Mouse (Mus musculus): ENCODE results near the gene Gbx2. TPM values are rescaled to one million over a fixed set of nuclear protein-coding genes. Genes with fewer than 3 reads are reported as not detected.
A peak's percentile ranks its signal among the peaks of the same experiment; 100 is the strongest.

The Gbx2 gene
- total RNA-seq, 2 experiments from 2014 or later: 1.6 TPM; not detected in 1

DNA sequence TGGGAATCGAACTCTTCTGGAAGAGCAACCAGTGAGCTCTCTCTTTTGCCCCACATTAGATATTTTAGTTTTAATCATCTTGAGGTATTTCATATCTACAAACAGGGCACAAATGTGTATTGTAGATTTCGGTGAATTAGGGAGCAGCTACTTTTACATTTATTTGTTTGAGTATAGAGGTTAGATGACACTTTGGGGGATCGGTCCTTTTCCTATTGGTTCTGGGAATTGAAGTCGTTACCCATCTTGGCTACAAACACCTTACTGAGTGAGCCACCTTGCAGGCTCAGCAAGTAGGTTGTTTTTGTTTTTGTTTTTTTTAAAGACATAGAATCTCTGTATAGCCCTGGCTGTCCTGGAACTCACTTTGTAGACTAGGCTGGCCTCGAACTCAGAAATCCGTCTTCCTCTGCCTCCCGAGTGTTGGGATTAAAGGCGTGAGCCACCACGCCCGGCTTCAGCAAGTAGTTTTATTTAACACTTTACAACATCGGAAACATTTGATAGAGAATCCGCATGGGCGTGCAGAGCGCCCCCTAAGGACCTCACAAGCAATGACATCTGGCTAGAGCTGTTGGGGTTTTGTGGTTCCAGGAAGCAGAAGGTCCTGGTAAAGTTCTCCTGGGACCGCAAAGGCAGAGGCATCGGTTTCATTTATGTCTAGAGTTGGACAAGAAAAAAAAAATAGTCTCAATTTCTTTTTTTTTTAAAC is 8.1 kb upstream of the Gbx2 start:
- no peak for ATAC-seq (replicated peaks; ENCODE audit: low FRiP score, low TSS enrichment, poor library complexity, severe bottlenecking)

DNA sequence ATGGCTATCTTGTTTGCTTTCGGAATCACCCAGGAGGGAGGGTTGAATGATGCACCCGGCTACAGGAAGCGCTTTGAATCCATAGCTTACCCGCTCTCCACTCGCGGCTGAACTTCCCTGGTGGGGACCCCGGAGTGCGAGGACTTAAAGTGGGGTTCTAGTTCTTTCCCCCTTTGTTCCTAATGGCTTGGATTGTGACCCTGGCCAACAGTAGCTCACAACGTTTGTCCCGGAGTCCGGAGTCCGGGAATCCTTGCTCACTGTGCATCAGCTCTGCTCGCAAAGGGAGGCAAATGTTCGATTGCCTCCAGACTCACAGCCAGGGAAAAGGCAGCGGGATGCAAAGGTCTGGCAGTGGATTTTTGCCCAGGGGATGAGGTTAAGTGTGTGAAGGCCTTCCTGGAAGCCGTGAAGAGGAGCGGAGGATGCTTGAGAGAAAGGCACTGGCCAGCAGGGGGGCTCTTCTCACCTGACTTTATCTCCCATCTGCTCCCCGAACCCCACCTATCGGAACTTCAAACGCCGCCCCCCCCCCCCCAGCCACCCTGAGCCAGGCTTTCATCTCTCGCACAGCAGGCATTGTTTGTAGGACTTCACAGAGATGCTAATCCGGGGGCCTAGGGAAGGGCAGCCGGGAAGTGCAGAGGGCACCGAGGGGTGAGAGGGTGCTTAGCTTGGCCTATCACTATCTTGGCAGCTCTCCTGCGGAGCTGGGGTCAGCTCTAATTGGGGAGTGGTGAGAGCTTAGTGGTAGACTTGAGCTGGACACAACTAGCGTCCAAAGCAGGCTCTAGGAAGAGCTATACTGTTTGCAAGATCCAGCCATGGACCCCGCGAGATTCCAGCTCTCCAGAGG is 4.7 kb upstream of the Gbx2 start:
- no peak for ATAC-seq (replicated peaks; ENCODE audit: low FRiP score, low TSS enrichment, poor library complexity, severe bottlenecking)

DNA sequence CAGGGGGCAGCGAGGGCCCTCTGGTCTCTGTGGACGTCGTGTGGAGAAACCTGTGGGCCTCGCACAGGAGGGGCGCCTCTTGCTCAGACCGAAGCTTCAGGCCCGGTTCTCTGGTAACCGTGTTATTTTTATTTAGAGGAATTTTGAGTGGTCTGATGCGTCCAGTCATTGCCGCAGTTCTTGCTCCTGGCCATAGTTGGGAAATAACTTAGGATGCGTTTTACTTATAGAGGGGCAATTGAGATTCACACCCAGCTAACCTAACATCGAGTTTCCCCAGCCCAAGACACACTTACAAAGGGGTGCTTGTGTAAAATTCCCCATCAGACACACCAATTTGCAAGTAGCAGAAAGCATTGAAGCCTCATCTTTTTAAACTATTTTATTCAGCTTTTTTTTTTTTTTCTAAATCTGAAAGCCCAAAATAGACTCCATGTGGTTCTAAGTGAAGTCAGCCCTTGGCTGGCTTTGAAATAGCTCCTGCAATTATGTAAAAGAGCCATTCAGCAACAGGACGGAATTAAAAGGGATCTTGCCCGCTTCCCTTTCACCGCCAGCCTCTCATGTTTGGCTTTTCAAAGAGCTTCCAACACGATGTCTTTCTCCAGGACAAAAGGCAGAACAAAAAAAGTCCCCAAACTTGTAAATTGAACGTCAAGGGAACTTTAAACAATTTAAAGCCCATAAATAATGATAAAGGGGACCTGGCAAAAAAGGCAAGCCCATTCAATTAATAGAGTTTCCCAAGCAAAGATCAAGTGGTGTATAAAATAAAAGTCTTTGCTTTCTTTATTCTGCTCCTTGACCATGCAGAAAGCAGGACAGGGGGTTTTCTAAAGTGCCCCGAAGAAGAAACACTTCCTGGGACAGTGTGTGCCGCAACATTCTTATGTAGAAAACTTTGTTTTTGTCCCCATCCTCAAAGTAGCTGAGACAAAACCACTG is 3.6 kb upstream of the Gbx2 start:
- no peak for ATAC-seq (replicated peaks; ENCODE audit: low FRiP score, low TSS enrichment, poor library complexity, severe bottlenecking)

DNA sequence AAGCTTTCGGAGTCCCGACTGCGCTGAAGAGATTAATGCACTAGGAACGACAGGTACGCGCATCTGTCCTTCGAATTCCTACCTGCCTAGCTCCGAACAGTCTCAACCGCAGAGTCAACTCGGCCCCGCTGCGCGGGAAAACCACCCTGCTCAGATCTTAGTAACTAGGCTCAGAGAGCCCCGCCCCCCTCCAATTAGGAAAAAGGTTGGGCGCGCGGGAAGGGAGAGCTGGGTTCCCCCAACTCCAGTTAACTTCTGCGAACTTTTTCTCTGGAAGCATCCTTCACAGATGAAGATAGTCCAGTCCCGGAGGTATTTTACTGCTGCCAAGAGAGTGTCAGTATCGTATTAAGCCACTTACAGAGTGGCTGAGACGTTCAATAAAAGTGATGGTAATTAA is 2.8 kb upstream of the Gbx2 start:
- no peak for ATAC-seq (replicated peaks; ENCODE audit: low FRiP score, low TSS enrichment, poor library complexity, severe bottlenecking)

DNA sequence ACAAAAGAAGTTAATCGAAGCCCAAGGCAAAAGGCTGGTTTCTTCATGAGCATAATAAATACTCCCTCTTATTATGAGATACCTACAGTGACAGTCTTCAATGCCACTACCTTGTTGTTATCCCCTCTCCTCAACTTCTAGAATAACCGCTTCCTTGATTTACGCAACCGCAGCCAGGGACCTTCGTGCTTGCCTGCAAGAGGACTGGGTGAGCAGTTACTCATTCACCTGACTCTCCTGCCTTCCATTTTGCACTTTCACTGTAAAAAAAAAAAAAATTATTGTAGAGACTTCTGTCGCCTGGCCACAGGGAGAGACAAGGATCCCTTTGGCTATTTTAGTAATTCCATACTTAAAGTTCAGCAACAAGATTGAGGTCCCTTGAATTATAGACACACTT is 2.0 kb upstream of the Gbx2 start:
- ATAC-seq (replicated peaks; ENCODE audit: low FRiP score, low TSS enrichment, poor library complexity, severe bottlenecking): no peak

DNA sequence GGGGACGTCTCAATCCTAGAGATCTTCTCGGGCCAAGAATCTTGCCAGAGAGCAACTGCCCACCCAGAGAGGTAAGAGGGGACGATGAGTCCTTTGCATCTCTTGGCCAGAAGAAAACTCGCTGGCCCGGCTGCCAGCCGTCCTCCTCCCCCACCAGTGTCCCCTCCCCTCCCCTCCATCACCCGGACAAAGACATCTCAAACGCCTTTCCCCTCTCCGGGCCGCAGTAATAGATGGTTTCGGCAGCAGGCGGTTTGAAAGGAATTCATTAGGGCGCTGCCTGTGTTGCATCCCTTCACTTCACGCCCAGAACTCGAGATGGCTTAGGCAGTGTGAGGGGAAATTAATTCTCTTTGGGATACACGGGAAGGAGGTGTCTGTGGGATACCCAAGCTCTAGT is 1.6 kb upstream of the Gbx2 start:
- no peak for ATAC-seq (replicated peaks; ENCODE audit: low FRiP score, low TSS enrichment, poor library complexity, severe bottlenecking)

DNA sequence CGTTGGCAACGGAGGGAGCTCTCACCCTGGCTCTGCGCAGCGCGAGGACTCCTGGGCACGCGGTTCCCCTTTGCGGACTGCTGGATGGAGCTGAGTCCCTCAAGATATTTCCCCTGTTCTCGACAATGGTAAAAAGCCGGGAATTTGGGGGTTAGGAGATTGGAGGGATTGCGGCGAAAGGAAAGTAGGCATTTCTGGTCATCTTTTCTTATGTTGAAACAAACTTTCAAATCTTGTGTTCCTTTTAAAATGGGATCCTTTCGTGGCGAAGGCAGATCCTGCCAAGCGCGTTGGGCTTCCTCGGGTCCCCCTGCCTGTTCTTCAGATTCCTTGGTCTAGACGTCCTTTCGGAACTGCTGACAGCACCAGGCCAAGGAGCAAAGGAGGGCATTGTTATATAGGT is 1.0 kb upstream of the Gbx2 start:
- ATAC-seq (replicated peaks; ENCODE audit: low FRiP score, low TSS enrichment, poor library complexity, severe bottlenecking): no peak

DNA sequence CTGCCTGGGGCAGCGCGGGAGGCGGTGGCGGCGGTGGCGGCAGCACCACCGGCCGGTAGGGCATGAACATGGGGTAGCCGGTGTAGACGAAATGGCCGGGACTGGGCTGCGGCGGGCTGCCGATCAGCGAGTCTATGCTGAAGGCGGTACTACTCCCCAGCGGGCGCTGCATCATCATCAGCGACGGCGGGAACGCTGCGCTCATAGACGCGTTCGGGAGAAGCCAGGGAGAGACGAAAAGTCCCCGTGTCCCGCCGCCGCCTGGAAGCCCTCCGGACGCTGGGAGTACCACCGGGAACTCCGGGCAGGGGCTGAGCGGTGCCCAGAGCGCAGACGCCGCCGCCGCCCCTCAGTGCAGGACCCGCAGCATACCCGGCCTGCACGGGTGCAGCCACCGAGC is 428 bp downstream of the Gbx2 start:
- no peak for ATAC-seq (replicated peaks; ENCODE audit: low FRiP score, low TSS enrichment, poor library complexity, severe bottlenecking)

DNA sequence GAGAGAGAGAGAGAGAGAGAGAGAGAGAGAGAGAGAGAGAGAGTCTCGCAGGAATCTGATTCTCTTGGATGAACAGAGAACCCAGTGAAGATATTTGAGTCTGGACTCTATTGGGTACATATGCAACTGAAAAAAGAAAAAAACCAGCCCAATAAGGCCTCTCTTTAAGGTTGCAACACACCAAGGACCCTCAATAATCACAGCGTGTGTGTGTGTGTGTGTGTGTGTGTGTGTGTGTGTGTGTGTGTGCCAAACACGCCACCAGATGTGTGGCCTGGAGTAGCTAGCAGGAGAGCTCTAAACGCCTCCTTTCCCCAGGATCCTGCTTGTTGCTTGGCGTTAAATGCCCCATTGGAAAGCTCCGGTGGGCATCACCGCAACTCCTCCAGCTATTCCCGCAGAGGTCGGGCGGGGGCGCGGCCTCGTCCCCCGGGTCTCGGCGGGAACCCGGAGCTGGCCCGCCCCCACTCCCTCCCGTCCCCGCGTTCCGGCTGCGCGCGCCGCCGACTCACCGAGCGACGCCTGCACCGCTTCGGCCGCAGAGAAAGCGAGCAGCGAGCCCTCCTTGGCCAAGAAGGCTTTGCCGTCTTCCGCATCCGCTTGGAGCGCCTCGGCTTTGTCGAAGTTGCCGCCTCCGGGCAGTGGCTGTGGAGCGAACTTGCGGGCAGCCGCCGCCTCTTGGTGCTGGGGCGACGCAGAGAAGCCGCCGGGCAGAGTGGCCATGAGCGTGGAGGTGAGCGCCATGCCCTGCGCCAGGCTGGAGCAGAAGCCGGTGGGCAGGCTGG is 1.1 kb downstream of the Gbx2 start:
- no peak for ATAC-seq (replicated peaks; ENCODE audit: low FRiP score, low TSS enrichment, poor library complexity, severe bottlenecking)

DNA sequence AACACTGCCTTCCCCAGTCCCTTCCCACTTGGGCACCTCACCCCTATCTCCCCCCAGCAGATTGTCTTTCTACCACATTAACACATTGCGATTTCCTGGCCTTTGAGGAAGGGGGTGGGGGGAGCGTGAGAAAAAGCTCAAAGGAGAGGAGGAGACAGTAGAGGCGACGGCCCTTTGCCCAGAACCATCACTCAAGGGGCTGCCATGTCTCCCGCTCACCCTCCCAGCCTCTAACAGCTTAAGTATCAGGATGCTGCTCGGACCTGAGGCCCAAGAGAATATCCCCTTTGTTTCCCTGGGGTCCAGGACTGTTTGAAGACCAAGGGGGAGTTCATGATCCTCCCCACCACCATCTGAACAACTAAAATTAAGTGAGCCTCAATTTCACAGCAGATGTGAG is 1.8 kb downstream of the Gbx2 start:
- ATAC-seq (replicated peaks; ENCODE audit: low FRiP score, low TSS enrichment, poor library complexity, severe bottlenecking): no peak

DNA sequence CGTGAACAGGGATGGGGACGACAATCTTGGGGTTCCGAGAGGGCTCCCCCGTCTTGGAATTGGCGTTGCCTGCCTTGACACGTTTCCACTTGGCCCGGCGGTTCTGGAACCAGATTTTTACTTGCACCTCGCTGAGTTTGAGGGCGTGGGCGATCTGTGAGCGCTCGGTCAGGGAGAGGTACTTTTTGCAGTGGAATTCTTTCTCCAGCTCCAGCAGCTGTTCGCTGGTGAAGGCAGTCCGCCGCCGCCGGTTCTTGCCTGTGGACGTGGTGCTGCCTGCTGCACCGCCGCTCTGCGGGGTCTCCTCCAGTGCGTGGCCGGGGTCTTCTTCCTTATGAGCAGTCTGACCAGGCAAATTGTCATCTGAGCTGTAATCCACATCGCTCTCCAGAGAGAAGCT is 2.3 kb downstream of the Gbx2 start:
- no peak for ATAC-seq (replicated peaks; ENCODE audit: low FRiP score, low TSS enrichment, poor library complexity, severe bottlenecking)

DNA sequence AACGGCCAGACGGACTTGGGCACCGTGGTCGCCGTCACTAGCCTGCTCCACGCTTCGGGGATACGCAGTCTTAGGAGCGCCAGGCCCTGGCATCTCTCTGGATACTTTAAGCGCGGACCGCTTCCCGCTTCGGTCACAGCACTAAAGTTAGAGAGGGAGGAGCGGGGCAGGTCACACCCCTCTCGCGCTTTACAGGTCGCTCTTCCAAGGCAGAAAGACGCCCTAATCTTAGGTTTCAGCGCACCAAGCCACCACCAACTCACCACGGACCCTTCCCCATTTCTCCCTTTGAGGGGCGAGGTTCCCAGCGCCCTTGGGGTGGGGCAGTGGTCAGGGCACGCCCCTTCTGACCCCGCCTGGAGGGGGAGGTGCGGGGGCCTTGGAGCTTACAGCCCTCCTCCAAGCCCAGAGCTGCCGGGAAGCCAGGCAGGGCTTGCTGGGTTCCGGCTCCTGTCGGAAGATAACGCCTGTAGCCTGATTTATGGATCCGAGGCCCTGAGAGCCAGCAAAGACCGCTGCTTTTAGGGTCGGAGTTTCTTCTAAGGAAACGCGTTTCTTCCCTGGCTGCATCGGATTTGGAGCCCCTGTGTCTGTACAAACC is 3.8 kb downstream of the Gbx2 start:
- peak; percentile 41; the same call in 1 of the 2 replicates for ATAC-seq (replicated peaks; ENCODE audit: low FRiP score, low TSS enrichment, poor library complexity, severe bottlenecking)

DNA sequence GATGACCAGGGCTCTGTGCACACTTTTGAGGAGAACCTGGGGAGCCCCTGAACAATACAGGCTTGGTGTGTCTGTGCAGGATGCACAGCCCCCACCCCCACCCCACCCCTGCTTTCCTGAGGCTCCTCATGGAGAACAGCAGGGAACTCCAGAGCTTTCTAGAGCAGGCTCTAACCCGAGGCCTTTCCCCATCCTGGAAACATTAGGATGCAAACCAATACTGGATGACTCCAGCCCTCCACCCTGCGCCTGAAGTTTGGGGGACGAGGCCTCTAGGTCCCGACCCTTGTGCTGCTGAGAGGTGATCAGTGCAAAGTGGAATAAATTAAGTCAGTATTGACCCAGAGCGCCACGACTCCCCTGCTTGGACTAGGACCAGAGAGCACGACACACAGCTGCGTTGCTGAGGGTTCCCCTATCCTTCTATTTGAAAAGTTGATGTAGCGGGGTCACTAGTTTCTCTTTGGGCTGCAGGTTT is 4.4 kb downstream of the Gbx2 start:
- no peak for ATAC-seq (replicated peaks; ENCODE audit: low FRiP score, low TSS enrichment, poor library complexity, severe bottlenecking)

DNA sequence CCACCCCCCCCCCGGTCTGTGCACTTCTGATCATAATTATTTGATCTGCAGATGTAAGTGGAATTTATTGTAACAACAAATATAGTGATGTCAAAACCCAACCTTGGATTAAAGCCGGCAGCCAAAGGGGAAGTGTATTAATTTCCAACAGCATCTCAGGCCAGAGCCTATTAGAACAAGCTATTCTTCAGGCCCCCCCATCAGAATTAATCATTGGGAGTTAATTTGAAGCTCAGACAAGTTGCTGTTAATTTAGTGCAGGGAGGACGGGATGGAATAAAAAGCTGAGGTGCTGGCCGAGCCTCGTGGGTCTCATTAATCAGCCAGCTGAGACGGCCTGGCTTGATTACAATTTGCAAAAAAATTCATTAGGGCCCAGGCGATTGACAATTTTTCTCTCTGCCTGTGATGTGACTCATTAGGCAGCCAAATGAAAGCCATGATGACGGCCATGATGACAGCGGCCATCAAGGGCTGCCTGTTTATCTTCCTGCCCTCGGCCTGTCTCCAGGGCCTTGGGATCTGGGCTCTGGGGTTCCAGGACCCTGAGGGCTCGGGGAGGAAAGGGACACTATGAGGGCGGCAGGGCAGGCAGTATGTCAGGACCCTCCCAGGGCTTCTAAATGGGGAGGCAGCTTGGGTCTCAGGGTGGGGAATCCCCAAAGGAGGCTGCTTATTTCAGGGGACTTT is 5.3 kb downstream of the Gbx2 start:
- ATAC-seq (replicated peaks; ENCODE audit: low FRiP score, low TSS enrichment, poor library complexity, severe bottlenecking): no peak

DNA sequence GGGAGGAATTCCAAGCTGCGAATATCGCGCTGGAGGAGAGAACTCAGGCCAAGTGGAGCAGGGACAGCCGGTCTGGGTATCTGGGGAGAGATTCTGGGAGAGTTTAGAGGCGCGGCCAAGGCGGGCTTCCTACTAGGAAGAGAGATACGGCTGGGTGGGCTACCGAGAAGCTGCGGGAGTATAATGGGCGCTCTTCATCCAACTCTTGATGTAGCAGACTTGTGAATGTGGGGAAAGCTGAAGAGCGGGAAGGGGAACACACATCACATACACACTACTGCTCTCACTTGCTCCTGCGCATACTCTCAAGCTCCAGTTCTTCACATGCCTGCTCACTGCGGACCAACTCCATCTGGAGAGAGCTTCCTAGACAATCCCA is 7.3 kb downstream of the Gbx2 start:
- ATAC-seq (replicated peaks; ENCODE audit: low FRiP score, low TSS enrichment, poor library complexity, severe bottlenecking): no peak

DNA sequence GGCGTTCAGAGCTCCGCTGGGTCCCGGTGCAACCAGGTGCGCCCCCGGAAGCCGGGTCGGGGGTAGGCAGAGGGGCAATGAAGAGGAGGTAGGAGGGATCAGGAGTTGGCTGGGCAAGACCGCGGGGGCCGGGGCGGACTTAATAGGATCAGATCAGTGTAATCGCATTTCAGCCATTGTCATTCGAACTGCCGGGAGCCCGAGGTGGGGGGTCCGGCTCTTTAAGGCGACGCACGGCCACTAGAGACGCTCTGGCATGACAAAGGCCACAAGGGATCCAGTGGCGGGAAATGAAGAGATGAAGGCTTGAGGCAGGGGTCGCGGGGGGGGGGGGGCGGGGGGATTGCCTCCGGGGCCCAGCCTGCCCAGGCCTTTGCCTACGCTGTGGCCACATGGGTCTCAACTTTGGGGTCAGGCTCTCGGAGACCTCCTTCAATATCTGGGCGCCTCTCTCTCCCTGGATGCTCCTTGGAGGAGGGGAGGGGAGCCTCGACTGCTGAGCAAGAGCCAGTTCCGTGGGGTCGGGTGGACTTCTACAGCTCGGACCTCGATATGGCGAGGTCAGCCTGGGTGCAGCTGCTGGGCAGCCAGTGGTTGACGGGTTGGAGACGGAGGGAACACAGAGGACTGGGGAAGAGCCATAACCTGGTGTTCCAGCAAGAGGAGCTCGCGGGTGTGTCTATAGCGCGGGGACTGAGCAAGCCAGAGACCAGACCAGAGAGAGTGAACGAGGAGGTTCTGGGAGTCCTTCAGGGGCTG is 7.9 kb downstream of the Gbx2 start:
- no peak for ATAC-seq (replicated peaks; ENCODE audit: low FRiP score, low TSS enrichment, poor library complexity, severe bottlenecking)

DNA sequence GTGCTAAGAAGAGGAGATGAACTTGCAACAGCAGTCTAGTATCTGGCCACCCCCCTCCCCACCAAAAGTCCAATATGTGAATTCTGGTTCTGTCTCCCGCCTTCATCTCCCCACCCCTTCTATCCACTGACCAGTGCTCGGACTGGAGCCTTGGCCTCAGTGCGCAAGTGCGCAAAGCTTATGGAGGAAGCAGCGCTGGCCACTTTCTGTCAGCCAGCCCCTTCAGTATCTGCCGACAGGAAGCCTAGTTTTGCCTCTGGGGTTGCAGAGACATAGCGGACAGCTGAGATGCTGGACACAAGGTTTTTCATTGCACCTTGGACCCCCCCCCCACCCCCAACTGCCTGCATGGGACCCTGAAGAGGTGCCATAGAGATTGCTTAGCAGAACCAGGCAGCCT is 8.7 kb downstream of the Gbx2 start:
- no peak for ATAC-seq (replicated peaks; ENCODE audit: low FRiP score, low TSS enrichment, poor library complexity, severe bottlenecking)
